Mouse (Mus musculus): ENCODE data around the gene Fbxo21. TPM values are rescaled to one million over a fixed set of nuclear protein-coding genes. Genes with fewer than 3 reads are reported as not detected.

Fbxo21 gene
- polyA plus RNA-seq, 1 experiment from 2014 or later: 100 TPM

DNA sequence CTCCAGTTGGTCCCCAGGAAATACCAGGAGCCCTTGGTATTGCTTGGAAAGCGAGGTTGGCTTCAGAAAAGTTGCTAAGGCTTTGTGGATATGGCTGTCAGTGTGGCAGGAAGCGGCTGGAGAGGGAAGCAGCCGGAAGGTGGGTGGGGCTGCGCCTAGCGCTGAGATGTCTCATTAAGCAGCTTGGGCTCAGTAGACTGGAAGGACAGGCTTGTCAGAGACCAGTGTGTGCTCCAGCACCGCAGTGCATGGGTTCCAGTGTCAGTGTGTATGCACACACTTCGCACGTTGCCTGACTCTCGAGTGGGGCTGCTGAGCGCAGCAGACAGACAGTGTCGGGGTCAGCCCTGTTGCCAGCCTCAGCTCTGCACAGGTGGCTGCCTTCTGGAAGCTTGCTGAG lies 23.1 kb downstream of the Fbxo21 start:
- Histone ChIP-seq H3K36me3 (peaks cover 95% of the 10 kb centered on the region), H3K27ac (no peak overlapping the region), H3K27me3 (no peaks in the 10 kb centered on the region), H3K9me3 (no peaks in the 10 kb centered on the region), H3K4me1 (no peaks in the 10 kb centered on the region), H3K9ac (no peak overlapping the region), H3K4me3 (no peak overlapping the region), H3K4me2 (replicated peaks) (no peak overlapping the region)
- no peak for ATAC-seq (ENCODE audit: insufficient number of reproducible peaks, insufficient read depth, low FRiP score, low TSS enrichment)
- 72% methylated on average over 11 of the region's 11 CpGs for WGBS

DNA sequence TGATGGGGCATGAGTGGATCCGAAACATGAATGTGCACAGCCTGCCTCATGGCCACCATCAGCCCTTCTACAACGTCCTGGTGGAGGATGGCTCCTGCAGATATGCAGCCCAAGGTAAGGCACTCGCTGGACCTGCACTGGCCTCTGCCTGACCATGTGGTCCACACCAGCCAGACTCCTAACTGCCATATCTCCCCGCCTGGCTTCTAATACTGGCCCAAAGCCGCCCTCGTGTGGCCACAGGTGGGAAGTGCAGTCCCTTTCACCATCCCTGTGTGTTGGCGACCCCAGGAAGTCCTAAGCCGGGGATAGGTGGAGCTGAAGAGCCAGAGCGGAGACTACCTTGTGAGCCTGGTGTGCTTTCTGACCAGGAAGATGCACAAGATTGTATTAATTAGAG lies 25.5 kb downstream of the Fbxo21 start:
- H3K27ac ChIP-seq: no peak overlapping the region
- 35% methylated on average over 9 of the region's 9 CpGs for WGBS
- no peaks in the 10 kb centered on the region for H3K27me3 ChIP-seq
- no peak overlapping the region for H3K4me2 ChIP-seq (replicated peaks)
- H3K4me1 ChIP-seq: no peaks in the 10 kb centered on the region
- H3K9ac ChIP-seq: no peak overlapping the region
- H3K9me3 ChIP-seq: no peaks in the 10 kb centered on the region
- peaks cover 93% of the 10 kb centered on the region for H3K36me3 ChIP-seq
- H3K4me3 ChIP-seq: no peak overlapping the region
- ATAC-seq (ENCODE audit: insufficient number of reproducible peaks, insufficient read depth, low FRiP score, low TSS enrichment): no peak

DNA sequence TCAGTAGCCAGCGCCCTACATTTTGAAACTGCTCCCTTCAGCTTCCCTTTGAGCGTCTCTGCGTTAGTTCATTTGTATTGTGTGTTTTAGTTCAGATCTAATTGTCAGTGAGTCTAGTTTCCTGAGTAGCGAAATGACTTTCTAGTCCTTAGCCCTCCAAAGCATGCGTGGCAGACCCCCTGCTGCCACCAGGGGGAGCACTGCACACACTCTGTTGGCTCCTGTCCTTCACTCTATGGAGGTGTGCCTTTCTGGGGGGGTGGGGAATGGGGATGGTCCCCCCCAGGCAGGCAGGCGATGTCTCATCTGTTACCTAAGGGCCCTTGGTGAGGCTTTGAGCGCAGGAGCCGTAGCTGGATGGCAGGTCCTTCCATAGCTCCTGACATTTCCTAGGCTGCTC lies 28.1 kb downstream of the Fbxo21 start:
- no peak overlapping the region for H3K27ac ChIP-seq
- no peak overlapping the region for H3K4me3 ChIP-seq
- no peak overlapping the region for H3K4me2 ChIP-seq (replicated peaks)
- H3K9me3 ChIP-seq: no peaks in the 10 kb centered on the region
- 80% methylated on average over 8 of the region's 8 CpGs for whole genome bisulfite sequencing
- ATAC-seq (ENCODE audit: insufficient number of reproducible peaks, insufficient read depth, low FRiP score, low TSS enrichment): no peak
- H3K27me3 ChIP-seq: no peaks in the 10 kb centered on the region
- no peaks in the 10 kb centered on the region for H3K4me1 ChIP-seq
- no peak overlapping the region for H3K9ac ChIP-seq
- H3K36me3 ChIP-seq: peaks cover 92% of the 10 kb centered on the region

DNA sequence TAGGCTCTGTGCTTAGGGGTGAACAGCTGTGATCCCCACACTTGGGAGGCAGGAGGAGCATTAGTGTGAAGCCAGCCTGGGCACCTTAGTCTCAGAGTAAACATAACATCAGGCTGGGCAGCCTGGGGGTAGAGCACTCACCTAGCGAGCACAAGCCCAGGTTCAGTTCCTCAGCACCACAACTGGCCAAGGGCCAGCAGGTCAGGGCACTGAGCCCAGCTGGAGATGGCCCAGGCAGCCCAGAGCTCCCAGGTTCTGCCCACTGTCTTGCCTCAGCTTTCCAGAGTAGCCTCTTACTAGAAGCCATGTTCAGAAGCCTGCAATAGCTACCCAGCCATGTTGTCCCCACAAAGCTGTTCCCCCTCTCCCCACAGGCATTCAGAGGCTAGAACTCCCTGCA lies 29.2 kb downstream of the Fbxo21 start:
- no peaks in the 10 kb centered on the region for H3K27me3 ChIP-seq
- no peak overlapping the region for H3K9ac ChIP-seq
- no peak overlapping the region for H3K27ac ChIP-seq
- no peak overlapping the region for H3K4me2 ChIP-seq (replicated peaks)
- WGBS: 80% methylated on average over 1 of the region's 1 CpGs
- no peak for ATAC-seq (ENCODE audit: insufficient number of reproducible peaks, insufficient read depth, low FRiP score, low TSS enrichment)
- no peaks in the 10 kb centered on the region for H3K9me3 ChIP-seq
- H3K4me3 ChIP-seq: no peak overlapping the region
- peaks cover 88% of the 10 kb centered on the region for H3K36me3 ChIP-seq
- H3K4me1 ChIP-seq: no peaks in the 10 kb centered on the region

DNA sequence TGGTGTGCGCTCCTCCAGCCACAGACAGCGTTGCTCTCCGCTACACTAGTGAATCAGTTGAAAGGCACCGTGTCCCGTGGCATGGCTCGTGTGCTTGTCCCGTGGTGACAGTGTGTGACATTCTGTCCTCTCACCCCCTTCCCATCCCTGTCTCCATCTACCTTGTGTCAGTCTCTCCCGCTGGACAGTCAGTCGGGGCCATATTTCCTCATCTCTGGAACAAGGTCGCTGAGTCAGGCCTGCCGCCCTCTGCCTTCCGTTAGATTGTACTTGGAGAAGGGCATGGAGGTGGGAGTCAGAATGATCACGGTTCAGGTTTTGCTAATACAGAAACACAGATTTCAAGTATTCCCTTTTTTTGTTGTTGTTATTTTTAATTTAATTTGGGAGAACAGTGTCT lies 31.8 kb downstream of the Fbxo21 start:
- H3K9me3 ChIP-seq: no peaks in the 10 kb centered on the region
- H3K36me3 ChIP-seq: peaks cover 68% of the 10 kb centered on the region
- H3K4me2 ChIP-seq (replicated peaks): no peak overlapping the region
- no peaks in the 10 kb centered on the region for H3K27me3 ChIP-seq
- whole genome bisulfite sequencing: 94% methylated on average over 13 of the region's 13 CpGs
- H3K27ac ChIP-seq: no peak overlapping the region
- H3K4me1 ChIP-seq: no peaks in the 10 kb centered on the region
- no peak overlapping the region for H3K9ac ChIP-seq
- H3K4me3 ChIP-seq: no peak overlapping the region
- no peak for ATAC-seq (ENCODE audit: insufficient number of reproducible peaks, insufficient read depth, low FRiP score, low TSS enrichment)

DNA sequence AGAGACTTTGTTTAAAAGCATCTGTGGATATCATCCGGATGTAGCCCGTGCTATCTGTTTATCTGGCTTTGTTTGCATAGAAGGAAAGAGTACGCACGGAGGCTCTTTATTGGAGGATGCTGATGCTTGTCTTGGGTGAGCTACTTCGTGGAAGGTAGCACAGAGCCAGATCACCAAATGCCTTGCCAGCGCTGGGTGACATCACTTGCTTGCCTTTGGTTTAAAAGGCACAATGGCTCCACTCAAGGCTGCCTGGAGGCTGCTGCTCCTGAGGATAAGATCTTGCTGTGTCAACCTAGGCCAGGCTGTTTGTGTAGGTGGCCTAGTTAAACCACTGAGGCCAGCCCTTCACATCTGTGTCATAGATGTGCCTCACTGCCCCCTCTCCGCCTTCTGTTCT lies 34.3 kb downstream of the Fbxo21 start:
- Histone ChIP-seq H3K36me3 (peaks cover 48% of the 10 kb centered on the region), H3K9ac (no peak overlapping the region), H3K4me3 (no peak overlapping the region), H3K27ac (no peak overlapping the region), H3K9me3 (no peaks in the 10 kb centered on the region), H3K4me1 (peaks cover 8% of the 10 kb centered on the region), H3K27me3 (0 out of 2 replicates have a peak, but pooled peaks cover 4% of the 10 kb centered on the region), H3K4me2 (replicated peaks) (no peak overlapping the region)
- WGBS: 87% methylated on average over 7 of the region's 7 CpGs
- ATAC-seq (ENCODE audit: insufficient number of reproducible peaks, insufficient read depth, low FRiP score, low TSS enrichment): no peak

DNA sequence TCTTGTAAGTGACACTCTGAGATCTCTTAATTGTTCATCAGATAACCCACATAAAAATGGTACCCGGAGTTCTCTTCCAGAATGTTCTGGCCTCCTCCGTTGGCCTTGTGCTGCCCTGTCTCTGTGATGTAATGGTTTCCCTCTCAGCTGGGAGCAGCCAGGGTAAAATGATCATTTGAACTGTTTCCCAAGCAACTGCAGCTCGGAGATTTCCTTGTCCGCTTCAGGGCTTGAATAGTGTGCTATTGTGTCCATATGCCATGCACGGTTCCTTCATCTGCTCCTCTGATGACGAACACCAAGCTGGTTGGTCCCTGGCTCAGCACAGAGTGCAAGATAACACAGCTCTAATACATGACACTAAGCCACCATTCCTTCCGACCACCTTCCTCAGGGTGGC lies 35.3 kb downstream of the Fbxo21 start:
- peaks cover 8% of the 10 kb centered on the region for H3K4me1 ChIP-seq
- no peak overlapping the region for H3K9ac ChIP-seq
- no peak overlapping the region for H3K27ac ChIP-seq
- no peak for ATAC-seq (ENCODE audit: insufficient number of reproducible peaks, insufficient read depth, low FRiP score, low TSS enrichment)
- H3K4me3 ChIP-seq: no peak overlapping the region
- H3K27me3 ChIP-seq: 0 out of 2 replicates have a peak, but pooled peaks cover 4% of the 10 kb centered on the region
- WGBS: 78% methylated on average over 7 of the region's 7 CpGs
- H3K4me2 ChIP-seq (replicated peaks): no peak overlapping the region
- H3K36me3 ChIP-seq: peaks cover 39% of the 10 kb centered on the region
- no peaks in the 10 kb centered on the region for H3K9me3 ChIP-seq

DNA sequence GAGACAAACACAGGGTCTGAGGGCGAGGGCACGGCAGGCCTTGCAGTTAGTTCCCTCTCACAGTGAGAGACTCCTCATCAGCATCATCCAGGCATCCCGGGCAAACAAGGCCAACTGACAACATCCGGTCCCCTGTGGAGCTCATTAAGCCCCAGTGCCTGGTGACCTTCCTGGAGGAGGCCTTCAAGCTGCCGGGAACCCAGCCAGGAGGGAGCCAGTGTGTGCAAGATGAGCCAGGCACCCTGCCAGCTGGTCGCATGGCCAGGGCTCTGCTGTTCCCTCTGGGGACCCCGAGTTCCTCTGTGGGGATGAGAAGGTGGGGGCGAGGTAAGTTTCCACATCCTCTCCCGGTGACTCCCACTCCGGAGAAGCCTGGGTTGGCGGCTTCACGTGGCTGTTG lies 38.5 kb downstream of the Fbxo21 start:
- Histone ChIP-seq H3K36me3 (peaks cover 13% of the 10 kb centered on the region; the same call in 1 of the 2 replicates), H3K4me2 (replicated peaks) (no peak overlapping the region), H3K4me1 (peaks cover 8% of the 10 kb centered on the region), H3K9ac (no peak overlapping the region), H3K27ac (no peak overlapping the region), H3K27me3 (0 out of 2 replicates have a peak, but pooled peaks cover 4% of the 10 kb centered on the region), H3K4me3 (no peak overlapping the region), H3K9me3 (no peaks in the 10 kb centered on the region)
- ATAC-seq (ENCODE audit: insufficient number of reproducible peaks, insufficient read depth, low FRiP score, low TSS enrichment): no peak
- 13% methylated on average over 12 of the region's 12 CpGs for WGBS

DNA sequence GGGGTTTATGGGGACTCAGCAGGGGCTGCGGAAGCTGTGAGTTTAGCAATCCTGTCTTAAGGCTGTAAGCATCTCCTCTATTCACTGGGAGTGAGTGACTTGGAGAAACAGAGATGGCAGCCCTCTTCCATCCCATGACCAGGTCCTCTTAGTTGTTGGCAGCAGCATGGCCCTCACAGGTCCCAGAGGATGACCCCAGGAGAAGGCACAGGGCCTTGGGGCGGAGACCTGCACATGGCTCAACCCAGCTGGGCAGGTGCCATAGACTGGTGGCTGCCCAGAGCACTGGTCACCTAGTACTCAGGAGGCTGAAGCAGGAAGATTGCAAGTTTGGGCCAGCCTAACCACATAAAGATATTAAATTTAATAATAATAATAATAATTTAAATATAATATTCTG lies 39.1 kb downstream of the Fbxo21 start:
- Histone ChIP-seq H3K4me3 (no peak overlapping the region), H3K9me3 (no peaks in the 10 kb centered on the region), H3K9ac (no peak overlapping the region), H3K27ac (no peak overlapping the region), H3K36me3 (peaks cover 7% of the 10 kb centered on the region; the same call in 1 of the 2 replicates), H3K4me1 (peaks cover 8% of the 10 kb centered on the region), H3K27me3 (0 out of 2 replicates have a peak, but pooled peaks cover 4% of the 10 kb centered on the region), H3K4me2 (replicated peaks) (no peak overlapping the region)
- no peak for ATAC-seq (ENCODE audit: insufficient number of reproducible peaks, insufficient read depth, low FRiP score, low TSS enrichment)
- 85% methylated on average over 2 of the region's 2 CpGs for WGBS

DNA sequence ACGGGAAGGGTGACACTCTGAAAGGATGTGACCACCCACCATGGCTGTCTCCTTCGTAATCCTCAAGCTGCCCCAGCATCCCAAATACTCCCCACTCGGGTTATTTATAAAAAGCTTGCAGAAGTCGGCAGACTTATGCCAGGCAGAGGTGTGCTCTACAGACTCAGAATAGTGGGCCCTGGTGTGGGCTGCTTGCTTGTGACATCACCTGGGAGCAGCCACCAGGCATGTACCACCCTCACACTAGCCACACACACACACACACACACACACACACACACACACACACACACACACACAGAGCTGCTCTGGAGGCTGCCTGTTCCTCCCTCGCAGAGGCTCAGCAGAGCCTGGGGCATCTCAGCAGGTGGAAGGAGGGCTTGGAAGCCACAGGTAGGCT lies 41.0 kb downstream of the Fbxo21 start:
- no peaks in the 10 kb centered on the region for H3K36me3 ChIP-seq
- H3K27ac ChIP-seq: no peak overlapping the region
- no peak overlapping the region for H3K9ac ChIP-seq
- H3K9me3 ChIP-seq: no peaks in the 10 kb centered on the region
- WGBS: 60% methylated on average over 5 of the region's 5 CpGs
- H3K4me2 ChIP-seq (replicated peaks): no peak overlapping the region
- no peak overlapping the region for H3K4me3 ChIP-seq
- no peak for ATAC-seq (ENCODE audit: insufficient number of reproducible peaks, insufficient read depth, low FRiP score, low TSS enrichment)
- H3K4me1 ChIP-seq: peaks cover 8% of the 10 kb centered on the region
- H3K27me3 ChIP-seq: 0 out of 2 replicates have a peak, but pooled peaks cover 4% of the 10 kb centered on the region

DNA sequence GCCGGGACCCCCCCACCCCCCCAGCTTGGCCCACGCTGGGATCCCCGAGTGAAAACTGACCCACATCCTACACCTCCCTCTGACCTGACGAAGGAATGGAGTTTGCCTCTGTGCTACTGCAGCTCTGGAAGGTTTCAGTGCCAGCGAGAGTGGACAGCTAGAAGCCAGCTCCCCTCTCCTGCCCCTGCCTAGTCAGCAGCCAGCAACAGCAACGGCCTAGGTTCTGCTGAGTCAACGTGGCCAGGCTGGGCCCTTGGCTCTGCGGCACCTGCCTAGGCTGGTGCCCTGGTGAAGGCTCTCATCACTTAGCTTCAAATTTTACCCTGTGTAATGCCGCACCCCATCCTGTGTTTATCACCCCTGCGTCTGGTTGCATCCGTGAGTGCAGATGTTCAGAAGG lies 43.4 kb downstream of the Fbxo21 start:
- Histone ChIP-seq H3K36me3 (no peaks in the 10 kb centered on the region), H3K9me3 (no peaks in the 10 kb centered on the region), H3K4me2 (replicated peaks) (no peak overlapping the region), H3K27ac (no peak overlapping the region), H3K4me1 (peaks cover 6% of the 10 kb centered on the region), H3K27me3 (0 out of 2 replicates have a peak, but pooled peaks cover 4% of the 10 kb centered on the region), H3K4me3 (no peak overlapping the region), H3K9ac (no peak overlapping the region)
- 61% methylated on average over 11 of the region's 11 CpGs for WGBS
- no peak for ATAC-seq (ENCODE audit: insufficient number of reproducible peaks, insufficient read depth, low FRiP score, low TSS enrichment)

DNA sequence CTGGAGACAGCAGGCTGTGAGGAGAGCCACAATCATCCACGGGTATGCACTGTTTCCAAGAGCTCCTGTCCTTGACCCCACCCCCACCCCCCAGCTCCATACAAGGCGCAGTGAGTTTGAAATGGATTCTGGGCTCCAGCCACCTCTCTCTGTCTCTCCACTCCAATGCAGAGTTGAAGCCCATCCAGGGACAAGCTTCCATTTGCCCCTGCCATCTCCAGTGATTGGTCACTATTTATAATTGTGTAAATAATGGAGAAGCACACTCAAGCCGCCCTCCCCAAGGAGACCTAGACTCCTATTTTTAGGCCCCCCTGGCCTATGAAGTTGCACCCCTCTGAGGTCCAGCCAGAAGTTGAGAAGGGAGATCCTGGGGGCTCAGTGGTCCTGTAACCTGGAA lies 46.5 kb downstream of the Fbxo21 start:
- Histone ChIP-seq H3K4me1 (peaks cover 16% of the 10 kb centered on the region), H3K27me3 (peaks cover 29% of the 10 kb centered on the region), H3K4me3 (no peak overlapping the region), H3K9me3 (no peaks in the 10 kb centered on the region), H3K36me3 (no peaks in the 10 kb centered on the region), H3K4me2 (replicated peaks) (no peak overlapping the region), H3K9ac (no peak overlapping the region), H3K27ac (no peak overlapping the region)
- 69% methylated on average over 3 of the region's 3 CpGs for WGBS
- no peak for ATAC-seq (ENCODE audit: insufficient number of reproducible peaks, insufficient read depth, low FRiP score, low TSS enrichment)

DNA sequence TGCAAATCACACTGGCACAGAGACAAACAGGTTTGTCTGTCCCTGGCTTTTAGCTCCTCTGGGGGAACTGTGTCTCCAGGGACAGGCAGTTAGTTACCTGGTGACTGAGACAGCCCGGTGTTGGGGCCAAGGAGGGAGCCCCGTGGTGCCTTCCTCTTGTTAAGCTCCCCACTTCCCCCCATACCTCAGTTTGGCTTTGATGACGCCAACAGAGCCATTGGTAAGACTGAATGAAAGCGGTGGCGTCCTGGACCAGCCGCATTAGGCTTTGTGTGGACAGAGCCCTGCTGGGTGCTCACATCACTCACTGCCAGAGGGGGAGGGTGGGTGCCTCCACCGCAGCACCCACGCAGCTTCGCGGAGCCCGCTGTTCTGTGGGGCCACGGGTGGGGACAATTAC lies 49.4 kb downstream of the Fbxo21 start:
- Histone ChIP-seq H3K4me2 (replicated peaks) (no peak overlapping the region), H3K4me3 (no peak overlapping the region)

More for the DNA sequence above, 49.4 kb downstream of the Fbxo21 start:
- 4% methylated on average over 12 of the region's 12 CpGs for WGBS
- Histone ChIP-seq H3K4me1 (peaks cover 32% of the 10 kb centered on the region), H3K9ac (no peak overlapping the region), H3K27ac (no peak overlapping the region), H3K9me3 (no peaks in the 10 kb centered on the region), H3K27me3 (peaks cover 58% of the 10 kb centered on the region), H3K36me3 (no peaks in the 10 kb centered on the region)
- ATAC-seq (ENCODE audit: insufficient number of reproducible peaks, insufficient read depth, low FRiP score, low TSS enrichment): no peak

All from embryonic facial prominence, embryonic 12.5 days (tissue).